ENCODE assay signal across 8 mouse cellular contexts in genomic region chr16:75696176-75696575, GRCm38 (mm10).
DNase-seq lines count a peak whose midpoint lies in the region; ATAC-seq and TF ChIP-seq lines count a peak whose summit lies in the region.

No protein-coding gene starts in this region.

- TF ChIP-seq POLR2A in brain, embryonic 14.5 days (IDR thresholded peaks at IDR 0.05; ENCODE audit: borderline replicate concordance, extremely low read depth, insufficient read depth, insufficient read length, poor library complexity, severe bottlenecking): no peak

- no peaks in the 10 kb centered on the region for H3K36me3 ChIP-seq in neural tube, embryonic 15.5 days
- H3K36me3 ChIP-seq in hindbrain, embryonic 14.5 days (replicated peaks; ENCODE audit: control insufficient read depth, insufficient read depth): no peaks in the 10 kb centered on the region

- H3K27ac ChIP-seq in neural tube, embryonic 15.5 days (replicated peaks): no peak overlapping the region
- H3K27ac ChIP-seq in hindbrain, embryonic 14.5 days: no peak overlapping the region

- WGBS in neural tube, embryonic 15.5 days: 26% methylated on average over 2 of the region's 2 CpGs
- 15% methylated on average over 2 of the region's 2 CpGs for WGBS in hindbrain, embryonic 14.5 days

- H3K9ac ChIP-seq in neural tube, embryonic 15.5 days (replicated peaks): no peak overlapping the region
- no peak overlapping the region for H3K9ac ChIP-seq in hindbrain, embryonic 14.5 days

- no peaks in the 10 kb centered on the region for H3K9me3 ChIP-seq in neural tube, embryonic 15.5 days (replicated peaks)
- no peaks in the 10 kb centered on the region for H3K9me3 ChIP-seq in hindbrain, embryonic 14.5 days (ENCODE audit: control insufficient read depth, low read length)

- H3K4me2 ChIP-seq in neural tube, embryonic 15.5 days: no peak overlapping the region
- no peak overlapping the region for H3K4me2 ChIP-seq in hindbrain, embryonic 14.5 days (replicated peaks)

- no peaks in the 10 kb centered on the region for H3K27me3 ChIP-seq in neural tube, embryonic 15.5 days (replicated peaks)
- H3K27me3 ChIP-seq in hindbrain, embryonic 14.5 days (ENCODE audit: control insufficient read depth, insufficient read depth, low read length): no peaks in the 10 kb centered on the region

- ATAC-seq in neural tube, embryonic 15.5 days (ENCODE audit: low FRiP score): no peak
- peak; percentile 70; the same call in 1 of the 2 replicates for ATAC-seq in erythroblast, adult 5-6 weeks (replicated peaks; ENCODE audit: low FRiP score, poor library complexity, severe bottlenecking)
- no peak; the same call in 1 of the 2 replicates for ATAC-seq in hindbrain, embryonic 14.5 days (ENCODE audit: low FRiP score)
- ATAC-seq in megakaryocyte, adult 5-6 weeks (ENCODE audit: poor library complexity, severe bottlenecking): peak; percentile 98

- TF ChIP-seq CTCF in brain, embryonic 14.5 days (IDR thresholded peaks at IDR 0.05; ENCODE audit: borderline replicate concordance, extremely low read depth, insufficient read depth, insufficient read length): peak; percentile 71; the same call in 1 of the 2 replicates

- H3K4me1 ChIP-seq in neural tube, embryonic 15.5 days: no peaks in the 10 kb centered on the region
- H3K4me1 ChIP-seq in hindbrain, embryonic 14.5 days (replicated peaks; ENCODE audit: control insufficient read depth, insufficient read depth, low read length): no peaks in the 10 kb centered on the region

- peak; percentile 22 for DNase-seq in neural tube, embryonic 10.5 days (ENCODE audit: extremely low spot score, low spot score)
- DNase-seq in brain, embryonic 14.5 days (ENCODE audit: low read depth): peak; percentile 66
- peak; percentile 73 for DNase-seq in hindbrain, embryonic 14.5 days (ENCODE audit: low spot score)
- DNase-seq in left cerebral cortex, adult 18-20 months (ENCODE audit: low spot score in 2 of 2): peak; percentile 48 to 62
- peak; percentile 17 to 22 for DNase-seq in spleen, postnatal 36 days (ENCODE audit: low spot score in 2 of 2)

- H3K4me3 ChIP-seq in neural tube, embryonic 15.5 days (replicated peaks): no peak overlapping the region
- H3K4me3 ChIP-seq in hindbrain, embryonic 14.5 days (replicated peaks; ENCODE audit: low read length): no peak overlapping the region

Comparison
In these comparisons a context has a peak if more than half of its experiments do, and no peak if none do; other contexts are left out.
1. DNase-seq: peak in every context shown above with its lines; median percentile 73 in hindbrain, embryonic 14.5 days; 66 in brain, embryonic 14.5 days; 55 in left cerebral cortex, adult 18-20 months; 22 in neural tube, embryonic 10.5 days; 20 in spleen, postnatal 36 days.
2. ATAC-seq: peak in erythroblast, adult 5-6 weeks (single experiment) and megakaryocyte, adult 5-6 weeks (single experiment); none in neural tube, embryonic 15.5 days (single experiment) and hindbrain, embryonic 14.5 days (single experiment).